Mouse (Mus musculus) embryonic fibroblast, embryonic 13.5 days (primary cell): ENCODE results near the gene Zc3h8. TPM values are rescaled to one million over a fixed set of nuclear protein-coding genes. Genes with fewer than 3 reads are reported as not detected.
A peak's percentile ranks its signal among the peaks of the same experiment; 100 is the strongest.

Experiments
- H3K27ac ChIP-seq: 2 replicates; pipeline ENCODE4 v1.5.1; 2012; ENCODE audit warnings: low read length, control low read depth, inconsistent platforms; ENCODE audit not compliant: insufficient read depth
- H3K4me1 ChIP-seq: 2 replicates; pipeline ENCODE4 v1.6.1; 2011; ENCODE audit warnings: low read length; ENCODE audit not compliant: control insufficient read depth, insufficient read depth
- H3K4me3 ChIP-seq: 2 replicates; pipeline ENCODE4 v1.5.1; 2011; ENCODE audit warnings: mild to moderate bottlenecking, control low read depth, low read length; ENCODE audit not compliant: insufficient read depth
- CTCF ChIP-seq: IDR thresholded peaks from 2 replicates; pipeline ENCODE4 v1.5.1; 2011; ENCODE audit warnings: mild to moderate bottlenecking, control low read depth, low read length, moderate library complexity, borderline replicate concordance; ENCODE audit not compliant: insufficient read depth
- POLR2A ChIP-seq: IDR thresholded peaks from 2 replicates; pipeline ENCODE4 v1.6.1; 2011; ENCODE audit warnings: low read depth, mild to moderate bottlenecking, control low read depth, low read length, moderate library complexity
- polyA plus RNA-seq: library from polyadenylated mRNA; stranded (reverse); fragments of >200 nt; gene quantifications from 2 replicates; pipeline ENCODE4 v1.2.4, GENCODE M21; 2011; ENCODE audit warnings: low read depth; ENCODE audit not compliant: missing spikeins, insufficient read length

The Zc3h8 gene
- polyA plus RNA-seq, 1 experiment, result 4.1 TPM

- TF ChIP-seq POLR2A, result no peak
- TF ChIP-seq CTCF, result no peak
- Histone ChIP-seq H3K4me3 (no peak overlapping the region), H3K4me1 (no peaks in the 10 kb centered on the region), H3K27ac (no peak overlapping the region)
Observed at GRCm38 (mm10) chr2:128965505-128966105, 21.7 kb upstream of the Zc3h8 start.

- H3K4me1 ChIP-seq, result no peaks in the 10 kb centered on the region
- no peak overlapping the region for H3K27ac ChIP-seq
- TF ChIP-seq CTCF (no peak), POLR2A (no peak)
- no peak overlapping the region for H3K4me3 ChIP-seq
Observed at GRCm38 (mm10) chr2:128954186-128954585, 10.3 kb upstream of the Zc3h8 start.

GRCm38 (mm10) chr2:128947962-128948588 lies 4.2 kb upstream of the Zc3h8 start:
- no peaks in the 10 kb centered on the region for H3K4me1 ChIP-seq
- no peak overlapping the region for H3K27ac ChIP-seq
- H3K4me3 ChIP-seq, result no peak overlapping the region
- TF ChIP-seq POLR2A, result no peak
- TF ChIP-seq CTCF, result 0 out of 2 replicates have a peak, but pooled peaks have one; percentile 2

GRCm38 (mm10) chr2:128936256-128936655 lies 7.6 kb downstream of the Zc3h8 start:
- H3K27ac ChIP-seq, result no peak overlapping the region
- TF ChIP-seq CTCF, result no peak
- no peak for TF ChIP-seq POLR2A

GRCm38 (mm10) chr2:128930704-128931103 lies 13.2 kb downstream of the Zc3h8 start:
- Histone ChIP-seq H3K4me3 (no peak overlapping the region), H3K4me1 (no peaks in the 10 kb centered on the region), H3K27ac (no peak overlapping the region)
- TF ChIP-seq POLR2A (no peak), CTCF (no peak)

More at GRCm38 (mm10) chr2:128936256-128936655, 7.6 kb downstream of the Zc3h8 start:
- no peaks in the 10 kb centered on the region for H3K4me1 ChIP-seq
- H3K4me3 ChIP-seq, result no peak overlapping the region

- Histone ChIP-seq H3K4me3 (no peak overlapping the region), H3K4me1 (no peaks in the 10 kb centered on the region), H3K27ac (no peak overlapping the region)
- TF ChIP-seq POLR2A (no peak), CTCF (no peak)
Observed at GRCm38 (mm10) chr2:128928446-128928845, 15.4 kb downstream of the Zc3h8 start.

GRCm38 (mm10) chr2:128924799-128925198 lies 19.1 kb downstream of the Zc3h8 start:
- Histone ChIP-seq H3K27ac (no peak overlapping the region), H3K4me3 (no peak overlapping the region), H3K4me1 (no peaks in the 10 kb centered on the region)
- TF ChIP-seq POLR2A, result no peak

- no peaks in the 10 kb centered on the region for H3K4me1 ChIP-seq
- no peak overlapping the region for H3K4me3 ChIP-seq
- no peak overlapping the region for H3K27ac ChIP-seq
- TF ChIP-seq POLR2A (no peak), CTCF (no peak)
Observed at GRCm38 (mm10) chr2:128916528-128916927, 27.3 kb downstream of the Zc3h8 start.

GRCm38 (mm10) chr2:128914978-128915377 lies 28.9 kb downstream of the Zc3h8 start:
- H3K4me3 ChIP-seq, result no peak overlapping the region
- TF ChIP-seq CTCF, result no peak
- no peak for TF ChIP-seq POLR2A
- H3K27ac ChIP-seq, result no peak overlapping the region
- H3K4me1 ChIP-seq, result no peaks in the 10 kb centered on the region

GRCm38 (mm10) chr2:128903661-128904060 lies 40.2 kb downstream of the Zc3h8 start:
- Histone ChIP-seq H3K4me3 (no peak overlapping the region), H3K27ac (no peak overlapping the region), H3K4me1 (no peaks in the 10 kb centered on the region)
- no peak for TF ChIP-seq POLR2A
- TF ChIP-seq CTCF, result no peak

GRCm38 (mm10) chr2:128902843-128903242 lies 41.0 kb downstream of the Zc3h8 start:
- Histone ChIP-seq H3K4me3 (no peak overlapping the region), H3K27ac (no peak overlapping the region), H3K4me1 (no peaks in the 10 kb centered on the region)
- TF ChIP-seq CTCF, result no peak
- TF ChIP-seq POLR2A, result no peak
